Mouse (Mus musculus) gonadal fat pad, adult 2 months (tissue): Measurements from ENCODE around the gene Tmem125. TPM values are rescaled to one million over a fixed set of nuclear protein-coding genes. Genes with fewer than 3 reads are reported as not detected.
"Not testable (repeated sequence)": the region's sequence is repeated elsewhere in the genome, so short reads cannot be mapped to it uniquely, and the experiment has no call there.

ENCODE experiments used
- DNase-seq: peaks from one replicate; pipeline ENCODE4 v3.0.0-alpha.2; 2012; ENCODE audit warnings: low read depth
- polyA plus RNA-seq: library from polyadenylated mRNA; depleted of rRNA; stranded (reverse); fragments of >200 nt; gene quantifications from 2 replicates; pipeline ENCODE4 v1.2.3, GENCODE M21; 2012; rRNA removed

Tmem125 gene
- polyA plus RNA-seq = 25.1 and 25.7 TPM in 2 replicates

DNA sequence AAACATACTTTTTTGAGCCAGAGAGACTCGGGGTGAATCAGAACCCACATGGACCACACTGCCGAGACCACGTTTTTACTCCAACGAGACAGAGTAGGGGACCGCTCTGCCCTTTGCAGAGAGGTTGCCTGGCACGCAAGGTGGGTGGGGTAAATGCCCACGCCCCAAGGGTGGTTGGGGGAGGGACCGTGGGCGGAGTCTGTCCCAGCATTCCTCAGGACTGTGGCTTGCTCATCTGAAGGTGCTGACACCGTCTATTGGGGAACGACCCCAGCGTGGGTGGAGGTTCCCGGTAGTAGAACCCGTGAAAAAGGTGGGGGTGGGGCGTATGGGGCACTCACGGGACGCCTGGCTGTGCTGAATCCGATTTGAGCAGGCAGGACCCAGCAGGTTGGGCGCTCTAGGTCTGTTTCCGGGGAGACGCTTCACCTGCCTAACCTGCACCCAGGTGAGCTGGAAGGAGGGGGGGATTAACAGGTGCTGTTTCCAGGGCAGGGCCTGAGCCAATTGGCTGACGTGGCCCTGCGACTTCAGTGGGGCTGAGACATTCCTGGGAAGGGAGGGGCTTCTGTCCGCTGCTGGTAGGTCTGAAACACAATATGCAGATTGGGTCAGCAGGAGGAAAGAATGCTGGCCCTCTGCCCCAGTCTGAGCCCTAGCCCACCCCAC is at the start of gene Tmem125:
Gene Tmem125 (minus strand): TSS at position 453 of the 669 bp plus-strand sequence.
- peak; percentile 62 for DNase-seq

DNA sequence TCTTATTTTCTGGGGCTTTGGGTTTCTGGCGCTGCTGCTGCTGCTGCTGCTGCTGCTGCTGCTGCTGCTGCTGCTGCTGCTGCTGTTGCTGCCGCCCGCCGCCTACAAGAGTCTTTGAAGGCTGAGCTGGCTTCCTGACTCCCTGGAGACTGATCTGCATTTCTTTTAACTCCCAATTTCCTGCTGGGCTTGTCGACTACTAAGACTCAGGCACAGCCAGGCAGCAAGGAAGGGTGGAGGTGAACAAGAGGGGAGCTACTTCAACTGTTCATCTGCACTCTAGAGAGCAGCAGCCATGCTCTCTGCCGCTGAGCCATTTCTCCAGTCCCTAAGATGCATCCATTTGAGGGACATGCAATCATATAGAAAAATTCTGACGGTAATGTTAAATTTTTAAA is 45.9 kb upstream of the Tmem125 start:
- no peak for DNase-seq

DNA sequence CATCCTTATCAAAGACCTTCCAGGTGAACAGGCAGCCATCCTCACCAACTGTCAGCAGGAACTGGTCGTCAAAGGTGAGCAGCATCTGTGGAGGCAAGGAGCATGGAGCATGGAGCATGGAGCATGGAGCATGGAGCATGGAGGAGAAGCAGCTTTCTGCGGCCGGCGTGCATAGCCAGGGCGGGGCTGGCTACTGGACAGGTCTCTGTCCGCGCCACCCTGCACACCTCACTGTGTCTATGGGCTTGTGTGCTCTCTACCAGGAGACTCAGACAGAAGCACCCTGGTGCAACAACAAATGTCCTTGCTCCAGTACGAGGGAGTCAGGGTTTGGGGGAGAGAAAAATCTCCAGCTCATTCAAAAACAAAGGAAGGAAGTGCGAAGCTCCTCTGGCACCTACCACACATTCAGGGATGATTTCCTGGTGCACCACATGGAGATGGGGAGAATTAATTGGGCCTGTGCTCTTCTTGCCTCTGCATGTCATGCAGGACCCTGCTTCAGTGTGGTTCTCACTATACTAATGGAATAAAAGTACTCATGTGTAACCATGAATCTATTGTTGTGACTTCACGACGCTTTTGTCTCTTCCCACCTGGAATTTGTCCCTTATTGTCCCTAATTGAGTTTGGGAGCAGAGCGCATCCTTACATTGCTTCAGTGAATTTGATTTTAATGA is 45.3 kb upstream of the Tmem125 start:
- no peak for DNase-seq

DNA sequence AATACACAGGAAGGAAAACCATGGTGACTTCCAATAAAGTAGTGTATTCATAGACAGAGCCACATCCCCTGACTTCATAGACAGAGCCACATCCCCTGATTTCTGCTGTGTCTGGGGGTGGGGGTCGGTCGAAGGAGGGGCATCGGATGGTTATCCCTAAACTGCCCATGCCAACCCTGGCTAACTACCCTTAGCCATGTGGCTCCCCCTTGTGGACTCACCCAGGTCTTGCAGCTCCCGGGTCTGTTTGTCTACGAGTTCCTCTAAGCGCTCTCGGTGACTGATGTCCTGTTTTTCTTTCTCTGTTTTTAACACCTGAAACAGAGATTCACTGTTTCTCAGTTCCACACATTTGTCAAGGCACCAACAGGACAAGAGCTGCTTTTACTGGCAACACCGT is 38.8 kb upstream of the Tmem125 start:
- no peak for DNase-seq

DNA sequence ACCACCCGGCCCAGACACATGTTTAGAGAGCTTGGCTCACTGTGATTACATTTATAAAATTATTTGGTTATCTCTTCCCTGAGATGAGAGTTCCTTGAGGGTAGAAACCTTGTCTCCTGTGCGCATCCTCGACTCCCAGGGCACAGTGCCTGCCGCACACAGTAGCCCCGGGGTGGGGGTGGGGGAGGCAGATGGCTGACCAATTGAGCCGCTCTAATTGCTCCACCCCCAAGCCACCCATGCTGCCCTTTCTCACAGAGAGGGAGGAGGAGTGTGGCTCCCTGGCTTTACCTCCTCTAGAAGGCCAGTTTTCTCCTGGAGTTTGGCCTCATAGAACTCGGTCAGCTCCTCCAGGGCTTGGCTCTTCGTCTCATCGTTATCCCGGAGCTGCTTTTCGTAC is 37.7 kb upstream of the Tmem125 start:
- DNase-seq = no peak

DNA sequence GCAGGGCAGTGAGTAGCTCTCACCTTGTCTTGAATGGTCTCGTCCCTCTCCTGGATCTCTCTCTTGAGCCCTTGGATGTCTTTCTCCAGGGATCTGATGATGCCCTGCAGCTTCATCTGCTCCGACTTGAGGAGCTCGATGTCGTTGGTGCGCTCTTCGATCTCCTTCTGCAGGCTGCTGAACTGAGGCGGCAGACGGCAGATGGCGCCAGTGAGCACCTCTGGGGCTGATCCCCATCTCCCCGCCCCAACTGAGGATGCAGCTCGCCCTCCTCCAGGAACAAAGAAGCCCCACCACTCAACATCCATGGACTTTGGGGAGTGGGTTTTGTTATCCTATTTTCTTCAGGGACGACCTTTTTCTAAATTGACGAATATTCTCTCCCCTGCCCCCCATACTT is 35.5 kb upstream of the Tmem125 start:
- no peak for DNase-seq

DNA sequence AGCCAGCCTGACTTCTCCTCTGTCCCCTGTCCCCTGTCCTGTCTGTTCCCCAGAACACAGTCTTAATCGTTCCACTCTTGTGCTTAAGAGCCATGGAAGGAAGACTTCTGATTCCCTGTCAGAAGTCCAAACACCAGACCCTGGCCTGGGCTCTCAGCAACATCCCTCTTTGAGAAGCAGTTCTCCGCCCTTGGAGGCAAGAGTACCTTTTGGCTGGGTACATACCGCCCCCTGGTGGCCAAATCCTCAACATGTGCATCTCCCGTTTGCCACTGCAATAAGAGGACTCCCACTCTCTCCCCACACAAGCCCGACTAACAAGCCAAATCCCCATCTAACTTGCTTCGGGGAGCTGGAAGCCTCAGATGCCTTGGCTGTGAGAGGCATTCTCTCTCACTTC is 32.3 kb upstream of the Tmem125 start:
- DNase-seq = no peak

DNA sequence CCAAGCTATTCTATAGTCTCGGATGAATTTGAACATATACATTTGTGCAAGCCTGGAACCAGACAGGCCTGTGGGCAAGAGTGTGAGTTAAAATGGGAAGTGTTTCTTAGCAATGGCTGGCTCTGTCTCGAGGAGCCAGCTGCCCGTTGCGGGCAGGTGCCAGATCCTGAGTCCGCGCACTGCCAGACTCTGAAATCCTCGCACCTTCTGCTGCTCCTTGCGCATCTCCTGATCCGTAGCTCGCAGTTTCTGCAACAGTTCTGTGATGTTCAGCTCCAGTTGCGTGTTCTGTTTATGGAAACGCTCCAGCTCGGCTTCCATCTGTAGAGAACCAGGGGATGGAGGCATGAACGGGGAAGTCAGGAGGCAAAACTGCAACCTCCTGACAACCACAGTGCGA is 27.6 kb upstream of the Tmem125 start:
- no peak for DNase-seq

DNA sequence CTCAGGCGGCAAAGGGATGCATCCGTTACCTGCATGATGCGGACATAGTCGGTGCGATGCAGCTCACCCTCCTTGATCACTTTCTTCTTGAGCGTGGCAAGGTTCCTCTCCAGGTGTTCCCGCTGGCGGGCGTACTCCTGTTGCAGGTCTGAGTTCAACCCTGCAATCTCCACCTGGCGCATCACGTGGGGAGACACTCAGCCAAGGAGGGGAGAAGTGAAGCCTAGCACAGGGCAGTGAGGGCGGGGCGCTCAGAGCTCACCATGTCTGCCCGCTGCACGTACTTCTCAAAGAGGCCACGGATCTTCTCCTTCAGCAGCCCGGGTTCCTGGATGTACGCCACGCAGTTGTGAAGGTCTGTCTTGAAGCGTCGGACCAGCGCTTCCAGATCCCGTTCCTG is 25.5 kb upstream of the Tmem125 start:
- no peak for DNase-seq

DNA sequence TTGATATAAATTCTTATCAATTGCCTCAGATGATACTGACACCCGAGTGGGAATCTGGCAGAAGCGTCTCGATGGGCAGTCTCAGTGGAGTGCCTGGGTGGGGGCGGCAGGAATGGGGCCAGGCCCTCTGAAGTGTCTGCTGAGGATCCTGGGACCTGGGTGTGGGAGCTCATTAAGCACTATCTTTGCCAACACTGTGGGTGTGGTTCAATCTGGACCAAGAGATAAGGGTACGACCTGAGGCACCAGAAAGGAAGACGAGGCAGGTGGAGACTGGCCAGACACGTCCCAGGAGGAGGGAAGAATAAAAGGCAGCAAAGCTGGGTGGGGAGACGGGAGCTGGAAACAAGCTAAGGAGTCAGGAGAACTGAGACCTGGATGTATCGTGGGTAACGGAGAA is 24.9 kb upstream of the Tmem125 start:
- no peak for DNase-seq

DNA sequence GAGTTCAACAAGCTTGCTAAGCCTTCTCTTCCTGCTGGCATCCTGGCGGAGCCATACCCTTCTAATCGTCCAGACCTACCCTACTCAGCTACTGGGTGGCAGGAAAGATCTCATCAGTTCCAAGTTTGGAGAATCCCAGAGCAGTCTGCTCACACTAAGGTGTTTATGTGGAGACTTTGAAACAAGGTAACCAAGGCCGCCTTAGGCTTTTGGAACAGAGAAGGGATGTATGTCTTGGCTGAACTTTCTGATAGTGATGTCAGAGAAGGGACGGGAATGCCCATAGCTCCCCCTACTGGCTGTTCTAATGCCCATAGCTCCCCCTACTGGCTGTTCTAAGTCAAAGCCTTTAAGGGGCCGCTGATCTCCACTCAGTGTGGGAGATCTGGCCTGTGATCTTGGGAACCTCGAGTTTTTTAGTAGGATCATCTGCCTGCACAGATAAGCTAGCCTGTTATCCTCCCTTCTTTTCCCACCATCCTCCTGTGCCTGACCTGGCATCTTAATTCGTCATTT is 22.4 kb upstream of the Tmem125 start:
- DNase-seq = peak; percentile 38

DNA sequence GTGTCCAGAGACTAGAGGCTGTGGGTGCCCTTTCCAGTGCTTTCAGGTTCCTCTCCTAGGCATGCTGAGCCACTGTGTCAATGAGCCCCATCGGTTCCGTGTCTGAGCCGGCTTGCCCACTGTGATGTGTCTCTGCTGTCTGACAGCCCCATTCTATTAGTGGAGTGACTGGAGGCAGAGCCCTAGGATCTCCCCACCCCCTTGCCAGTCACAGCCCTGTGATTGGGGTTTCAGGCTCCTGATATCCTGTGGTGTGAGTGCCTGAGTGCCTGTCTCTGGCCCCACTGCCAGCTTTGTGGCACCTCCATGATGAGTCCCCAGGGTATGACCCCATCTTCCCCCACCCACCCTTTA is 21.1 kb upstream of the Tmem125 start:
- no peak for DNase-seq

DNA sequence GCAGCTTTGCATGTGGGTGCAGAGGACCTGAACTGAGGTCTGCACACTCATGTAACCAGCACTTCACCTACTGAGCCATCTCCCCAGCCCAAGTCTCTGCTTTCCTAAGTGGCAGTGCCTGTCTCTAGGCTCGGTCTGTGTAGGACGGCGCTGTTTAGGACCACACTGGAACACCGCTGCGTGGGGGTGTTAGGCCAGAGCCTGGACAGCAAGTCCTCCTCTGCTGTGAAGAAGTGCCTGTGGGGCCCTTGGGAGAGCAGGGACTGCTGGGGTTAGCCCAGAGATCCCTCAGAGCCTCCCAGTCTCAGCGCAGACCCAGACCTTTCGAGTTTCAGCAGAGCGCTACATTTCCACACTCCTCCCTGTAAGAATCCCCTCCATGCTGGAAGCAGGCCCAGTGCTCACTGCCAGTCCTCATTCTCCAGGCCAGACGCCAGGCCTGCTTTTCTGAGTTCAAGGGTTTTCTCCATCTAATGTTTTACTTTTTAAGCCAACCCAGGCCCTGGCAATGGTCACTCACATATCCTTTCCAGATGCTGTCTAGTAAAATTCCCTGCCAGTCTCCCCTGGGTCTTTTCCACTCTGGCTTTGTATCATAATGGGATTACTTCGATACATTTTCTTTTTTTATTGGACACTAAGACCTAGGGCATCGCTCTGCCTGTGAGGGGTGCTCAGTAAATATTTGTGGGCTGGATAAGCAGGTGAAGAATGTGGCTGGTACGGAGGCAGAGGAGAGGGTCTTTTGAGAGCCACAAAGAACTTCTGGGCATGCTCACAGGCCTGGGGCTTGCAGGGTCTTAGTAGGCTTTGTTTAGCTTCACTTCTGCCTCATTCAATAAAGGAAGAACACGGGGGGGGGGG is 20.4 kb upstream of the Tmem125 start:
- DNase-seq = no peak

DNA sequence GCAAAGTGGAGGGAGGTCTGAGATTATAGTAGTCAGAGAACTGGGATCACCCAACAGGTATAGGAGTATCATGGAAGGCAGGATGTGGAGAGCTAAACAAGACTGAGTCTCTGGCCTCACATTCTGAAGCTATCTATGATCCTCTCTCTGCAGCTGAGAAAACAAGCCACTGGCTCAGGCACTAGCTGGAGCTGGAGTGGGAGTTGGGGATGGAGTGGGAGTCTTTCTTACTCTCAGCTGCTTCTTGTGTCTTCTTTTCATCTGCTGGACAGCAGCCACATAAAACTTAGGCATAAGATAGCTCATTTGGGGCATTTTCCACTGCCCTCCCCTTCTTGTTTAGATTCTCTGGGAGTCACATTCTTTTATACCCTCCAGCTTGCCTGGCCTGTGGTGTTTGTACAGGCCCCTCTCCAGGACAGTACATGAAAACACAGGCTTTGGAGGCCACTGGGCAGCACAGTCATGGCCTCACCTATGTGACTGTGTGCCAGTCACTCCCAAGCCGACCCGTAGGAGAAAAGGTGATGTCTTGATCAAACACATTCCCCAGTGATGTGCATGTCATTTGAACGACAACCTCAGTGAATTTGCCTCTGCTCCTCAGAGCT is 9.3 kb upstream of the Tmem125 start:
- no peak for DNase-seq

DNA sequence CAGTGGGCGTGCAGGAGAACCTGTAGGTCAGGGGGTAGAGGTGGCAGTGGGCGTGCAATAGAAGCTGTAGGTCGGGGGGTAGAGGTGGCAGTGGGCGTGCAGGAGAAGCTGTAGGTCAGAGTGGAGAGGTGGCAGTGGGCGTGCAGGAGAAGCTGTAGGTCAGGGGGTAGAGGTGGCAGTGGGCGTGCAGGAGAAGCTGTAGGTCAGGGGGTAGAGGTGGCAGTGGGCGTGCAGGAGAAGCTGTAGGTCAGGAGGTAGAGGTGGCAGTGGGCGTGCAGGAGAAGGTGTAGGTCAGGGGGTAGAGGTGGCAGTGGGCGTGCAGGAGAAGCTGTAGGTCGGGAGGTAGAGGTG is 4.3 kb upstream of the Tmem125 start:
- DNase-seq = peak; percentile 42

DNA sequence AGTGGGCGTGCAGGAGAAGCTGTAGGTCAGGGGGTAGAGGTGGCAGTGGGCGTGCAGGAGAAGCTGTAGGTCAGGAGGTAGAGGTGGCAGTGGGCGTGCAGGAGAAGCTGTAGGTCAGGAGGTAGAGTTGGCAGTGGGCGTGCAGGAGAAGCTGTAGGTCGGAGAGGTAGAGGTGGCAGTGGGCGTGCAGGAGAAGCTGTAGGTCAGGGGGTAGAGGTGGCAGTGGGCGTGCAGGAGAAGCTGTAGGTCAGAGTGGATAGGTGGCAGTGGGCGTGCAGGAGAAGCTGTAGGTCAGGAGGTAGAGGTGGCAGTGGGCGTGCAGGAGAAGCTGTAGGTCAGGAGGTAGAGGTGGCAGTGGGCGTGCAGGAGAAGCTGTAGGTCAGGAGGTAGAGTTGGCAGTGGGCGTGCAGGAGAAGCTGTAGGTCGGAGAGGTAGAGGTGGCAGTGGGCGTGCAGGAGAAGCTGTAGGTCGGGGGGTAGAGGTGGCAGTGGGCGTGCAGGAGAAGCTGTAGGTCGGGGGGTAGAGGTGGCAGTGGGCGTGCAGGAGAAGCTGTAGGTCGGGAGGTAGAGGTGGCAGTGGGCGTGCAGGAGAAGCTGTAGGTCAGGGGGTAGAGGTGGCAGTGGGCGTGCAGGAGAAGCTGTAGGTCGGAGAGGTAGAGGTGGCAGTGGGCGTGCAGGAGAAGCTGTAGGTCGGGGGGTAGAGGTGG is 3.7 kb upstream of the Tmem125 start:
- not testable (repeated sequence) for DNase-seq

DNA sequence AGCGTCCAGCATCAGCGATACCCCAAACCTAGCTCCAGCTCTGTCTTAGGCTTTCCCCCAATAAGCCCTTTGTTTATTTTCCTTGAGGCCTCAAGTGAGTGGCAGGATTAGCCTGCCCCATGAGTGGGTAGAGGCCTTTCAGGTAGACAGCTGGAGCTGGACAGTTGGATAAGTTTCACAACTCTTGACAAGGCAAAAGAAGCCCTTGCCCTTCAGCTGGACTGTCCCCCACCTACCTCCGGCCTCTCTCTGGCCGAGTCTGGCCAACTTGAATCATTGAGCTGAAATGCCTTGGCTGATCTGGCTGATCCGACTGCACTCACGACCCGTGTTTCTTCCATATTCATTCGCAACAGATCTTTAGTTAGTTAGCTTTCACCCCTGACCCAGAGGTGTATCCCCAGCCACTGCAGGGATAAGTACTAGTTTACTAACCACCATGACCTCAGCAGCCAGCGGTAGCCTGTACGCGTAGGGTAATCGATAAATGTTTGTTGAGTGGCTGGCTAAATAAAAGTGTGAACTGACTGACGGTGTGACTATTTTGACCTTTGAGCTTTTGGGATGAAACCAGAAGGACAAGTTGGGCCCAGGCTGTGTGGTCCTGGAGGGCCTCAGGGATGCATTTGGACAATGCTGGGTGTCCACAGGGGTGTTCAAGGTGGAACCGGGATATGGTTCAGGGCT is 740 bp upstream of the Tmem125 start:
- DNase-seq = no peak

DNA sequence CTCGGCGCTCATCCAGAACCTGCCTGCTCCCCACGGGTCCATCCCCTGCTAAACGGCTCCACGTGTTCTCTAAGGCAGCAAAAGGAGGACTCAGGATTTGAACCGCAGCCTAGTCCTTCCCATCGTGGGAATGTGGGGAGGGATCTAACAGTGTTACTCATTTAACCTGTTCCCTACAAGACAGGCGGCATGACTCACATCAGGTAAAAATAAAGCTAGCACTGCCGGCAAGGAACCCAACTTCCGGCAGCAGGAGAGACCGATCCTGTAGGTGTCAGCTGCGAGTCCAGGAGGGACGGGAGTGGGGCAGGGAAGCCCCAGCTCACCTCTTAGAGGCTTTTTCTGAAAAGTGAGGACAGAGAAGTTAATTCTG is 700 bp downstream of the Tmem125 start:
- DNase-seq = peak; percentile 56

DNA sequence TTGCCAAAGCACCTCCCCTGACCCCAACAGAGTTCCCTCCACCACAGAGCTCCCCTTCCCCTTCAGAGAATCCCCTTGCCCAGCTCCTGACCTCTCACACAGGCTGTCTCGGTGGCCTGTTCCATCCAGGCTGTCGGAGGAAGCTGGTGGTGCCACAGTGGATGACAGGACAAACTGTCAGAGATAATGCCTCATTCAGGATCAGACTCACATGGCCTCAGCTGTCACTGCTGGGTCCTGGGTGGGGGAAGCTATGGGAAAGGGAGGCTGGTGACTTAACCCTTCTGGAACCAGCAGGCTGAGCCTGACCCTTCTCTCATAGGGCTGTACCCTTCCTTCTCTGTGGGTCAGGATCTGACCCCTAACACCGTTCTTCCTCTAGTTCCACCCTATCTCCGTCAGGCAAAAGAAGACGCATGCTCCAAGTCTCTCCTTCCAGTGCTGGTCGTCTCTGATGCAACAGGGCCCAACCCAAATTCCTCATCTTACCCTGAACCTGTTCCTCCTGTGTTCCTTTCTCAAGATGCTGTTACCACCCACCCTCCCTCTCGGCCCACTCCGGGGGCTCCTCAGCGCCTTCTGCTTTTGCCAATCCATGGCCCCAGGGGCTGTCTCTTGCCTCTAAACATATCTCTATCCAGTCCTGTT is 1.2 kb downstream of the Tmem125 start:
- no peak for DNase-seq

DNA sequence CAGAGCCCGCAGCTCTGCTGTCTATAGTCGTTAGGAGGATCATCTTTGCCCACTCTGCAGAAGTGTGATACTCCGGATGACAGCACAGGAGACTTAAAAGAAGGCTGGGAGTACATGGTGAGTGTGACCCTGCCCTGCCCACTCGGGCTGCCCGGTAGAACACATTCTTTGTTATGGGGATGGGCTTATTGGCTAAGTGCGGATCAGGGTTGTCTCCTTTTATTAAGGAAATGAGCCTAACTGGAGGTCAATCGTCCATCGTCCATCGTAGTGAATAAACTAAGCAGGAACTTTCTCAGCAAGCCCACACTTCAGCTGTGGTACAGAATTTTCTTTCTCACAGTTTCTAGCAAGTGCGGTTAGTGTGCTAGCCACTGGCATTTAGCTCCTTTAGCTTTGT is 3.9 kb downstream of the Tmem125 start:
- DNase-seq = no peak

DNA sequence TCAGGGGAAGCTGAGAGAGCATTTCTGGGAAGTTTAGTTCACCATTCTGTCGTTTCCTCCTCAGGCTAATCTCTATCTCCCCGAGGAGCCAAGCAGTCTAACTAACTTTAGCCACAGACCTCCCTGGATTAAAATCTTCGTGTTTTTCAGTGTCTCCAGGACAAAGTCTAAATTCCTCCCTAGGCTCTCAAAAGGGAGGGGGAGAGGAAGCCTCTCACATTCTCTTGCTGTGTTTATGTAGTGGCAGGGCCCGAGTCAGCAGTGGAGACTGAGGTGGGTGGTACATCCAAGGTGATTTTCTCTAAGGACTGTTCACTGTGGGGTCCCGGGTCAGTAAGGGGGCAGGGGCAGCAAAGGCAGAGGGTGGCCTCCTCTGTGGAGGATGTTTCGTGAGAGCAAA is 6.0 kb downstream of the Tmem125 start:
- DNase-seq = no peak
